In the genomic region with DNA sequence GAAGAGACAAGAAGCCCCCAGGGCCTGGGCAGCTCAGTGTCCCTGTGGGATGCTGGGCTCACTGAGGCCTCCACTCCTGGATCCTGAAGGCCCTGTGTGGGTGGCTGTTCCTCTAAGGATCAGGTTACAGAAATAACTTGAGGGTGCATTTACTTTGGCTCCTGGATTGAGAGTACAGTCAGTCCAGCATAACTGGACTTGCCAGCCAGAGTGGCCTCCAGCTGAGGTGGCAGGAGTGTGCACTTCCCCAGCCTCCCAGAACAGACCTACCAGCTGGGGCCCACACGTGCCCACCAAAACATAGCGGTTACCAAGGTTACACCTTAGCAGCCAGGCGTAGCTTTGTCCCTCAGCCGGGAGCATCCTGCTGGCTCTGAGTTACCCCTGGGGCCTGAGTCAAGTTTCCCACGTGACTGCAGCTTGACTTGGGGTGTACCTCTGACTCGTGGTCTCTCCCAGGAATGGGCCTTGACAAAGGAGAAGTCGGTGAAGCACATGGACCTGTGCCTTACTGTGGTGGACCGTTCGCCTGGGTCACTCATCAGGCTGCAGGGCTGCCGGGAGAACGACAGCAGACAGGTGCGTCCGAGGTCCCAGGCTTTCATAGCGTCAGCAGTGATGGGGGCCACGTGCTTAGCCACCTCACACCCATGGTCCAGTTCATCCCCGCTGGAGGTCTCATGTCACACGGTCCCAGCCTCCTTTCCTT, we compare ENCODE assay signal across 14 mouse cellular contexts.
A peak's percentile ranks its signal among the peaks of the same experiment; 100 is the strongest.
DNase-seq lines count a peak whose midpoint lies in the region; ATAC-seq lines count a peak whose summit lies in the region.
"Had no signal": no experiment of that assay in that cellular context is flagged by ENCODE, and none has a peak within 500 bp of the region (broad histone marks: within the 10 kb centered on the region; RNA-seq: fewer than 3 reads in every experiment).

No protein-coding gene starts in this region.

- no peak for ATAC-seq in heart, embryonic 11.5 days (replicated peaks; ENCODE audit: insufficient number of reproducible peaks, low FRiP score, low TSS enrichment)
- ATAC-seq in midbrain, embryonic 16.5 days, result no peak; the same call in 1 of the 2 replicates
- peak; percentile 79 for ATAC-seq in hindbrain, embryonic 16.5 days
- no peak for ATAC-seq in forebrain, embryonic 11.5 days (replicated peaks; ENCODE audit: low FRiP score)
- ATAC-seq: forebrain, postnatal 0 days had no signal

- no peak overlapping the region for H3K4me3 ChIP-seq in heart, embryonic 11.5 days (ENCODE audit: low read depth, low read length)
- no peak overlapping the region for H3K4me3 ChIP-seq in midbrain, embryonic 10.5 days
- no peak overlapping the region for H3K4me3 ChIP-seq in midbrain, embryonic 16.5 days (ENCODE audit: low read depth, low read length)
- no peak overlapping the region for H3K4me3 ChIP-seq in hindbrain, embryonic 16.5 days (ENCODE audit: low read length)
- H3K4me3 ChIP-seq in forebrain, embryonic 11.5 days (ENCODE audit: low read depth, low read length), result no peak overlapping the region
- H3K4me3 ChIP-seq: embryonic facial prominence, embryonic 15.5 days; heart, adult 2 months; limb, embryonic 15.5 days had no signal

- no peaks in the 10 kb centered on the region for H3K27me3 ChIP-seq in heart, embryonic 11.5 days (ENCODE audit: control insufficient read depth, insufficient read depth, low read length)
- no peaks in the 10 kb centered on the region for H3K27me3 ChIP-seq in midbrain, embryonic 10.5 days (ENCODE audit: low read depth, poor library complexity, severe bottlenecking)
- H3K27me3 ChIP-seq in midbrain, embryonic 16.5 days (ENCODE audit: control insufficient read depth, insufficient read depth, low read depth, low read length), result no peaks in the 10 kb centered on the region
- no peaks in the 10 kb centered on the region for H3K27me3 ChIP-seq in hindbrain, embryonic 16.5 days (replicated peaks; ENCODE audit: control insufficient read depth, insufficient read depth, low read length)
- no peaks in the 10 kb centered on the region for H3K27me3 ChIP-seq in forebrain, embryonic 11.5 days (ENCODE audit: control insufficient read depth, insufficient read depth, low read length)
- H3K27me3 ChIP-seq: embryonic facial prominence, embryonic 15.5 days; limb, embryonic 15.5 days had no signal

- no peak overlapping the region for H3K4me2 ChIP-seq in heart, embryonic 11.5 days
- H3K4me2 ChIP-seq in midbrain, embryonic 16.5 days (ENCODE audit: low read length), result no peak overlapping the region
- H3K4me2 ChIP-seq in hindbrain, embryonic 16.5 days (ENCODE audit: low read length), result no peak overlapping the region
- no peak overlapping the region for H3K4me2 ChIP-seq in forebrain, embryonic 11.5 days (ENCODE audit: low read depth, low read length, severe bottlenecking)
- H3K4me2 ChIP-seq: embryonic facial prominence, embryonic 15.5 days; limb, embryonic 15.5 days had no signal

- H3K36me3 ChIP-seq in heart, embryonic 11.5 days (ENCODE audit: control insufficient read depth, insufficient read depth, low read length), result peaks cover 19% of the 10 kb centered on the region
- H3K36me3 ChIP-seq in midbrain, embryonic 10.5 days, result peaks cover 97% of the 10 kb centered on the region
- H3K36me3 ChIP-seq in midbrain, embryonic 16.5 days (ENCODE audit: control insufficient read depth, insufficient read depth, low read length), result peaks cover 31% of the 10 kb centered on the region
- H3K36me3 ChIP-seq in hindbrain, embryonic 16.5 days (ENCODE audit: control insufficient read depth, insufficient read depth, low read length), result peaks cover 35% of the 10 kb centered on the region
- H3K36me3 ChIP-seq in forebrain, embryonic 11.5 days (ENCODE audit: control insufficient read depth, insufficient read depth, low read length), result peaks cover 7% of the 10 kb centered on the region; the same call in 1 of the 2 replicates

- no peak for DNase-seq in heart, adult 11 months
- no peak for DNase-seq in midbrain, embryonic 10.5 days (ENCODE audit: low spot score)
- peak; percentile 37 for DNase-seq in retina, postnatal 1 day
- DNase-seq in adrenal gland, adult 2 months, result no peak
- no peak for DNase-seq in forebrain, embryonic 11.5 days (ENCODE audit: low spot score)
- DNase-seq: cerebellum, adult 2 months; forebrain, postnatal 0 days; heart, adult 2 months; thymus, adult 18-20 months had no signal

- no peaks in the 10 kb centered on the region for H3K9me3 ChIP-seq in heart, embryonic 11.5 days (replicated peaks; ENCODE audit: control insufficient read depth, low read length)
- no peaks in the 10 kb centered on the region for H3K9me3 ChIP-seq in midbrain, embryonic 10.5 days (replicated peaks)
- no peaks in the 10 kb centered on the region for H3K9me3 ChIP-seq in midbrain, embryonic 16.5 days (replicated peaks; ENCODE audit: control insufficient read depth, low read length, poor library complexity, severe bottlenecking)
- no peaks in the 10 kb centered on the region for H3K9me3 ChIP-seq in hindbrain, embryonic 16.5 days (ENCODE audit: control insufficient read depth, low read length)
- H3K9me3 ChIP-seq in forebrain, embryonic 11.5 days (ENCODE audit: control insufficient read depth, low read length), result no peaks in the 10 kb centered on the region
- H3K9me3 ChIP-seq: embryonic facial prominence, embryonic 15.5 days; limb, embryonic 15.5 days had no signal

- no peak overlapping the region for H3K27ac ChIP-seq in heart, embryonic 11.5 days (ENCODE audit: low read depth, low read length)
- peak overlapping the region; percentile 17; the same call in 1 of the 2 replicates for H3K27ac ChIP-seq in midbrain, embryonic 10.5 days (replicated peaks)
- H3K27ac ChIP-seq in midbrain, embryonic 16.5 days (ENCODE audit: low read length), result no peak overlapping the region
- no peak overlapping the region; the same call in 1 of the 2 replicates for H3K27ac ChIP-seq in hindbrain, embryonic 16.5 days (ENCODE audit: low read depth, low read length)
- H3K27ac ChIP-seq in forebrain, embryonic 11.5 days (ENCODE audit: low read depth, low read length), result no peak overlapping the region
- H3K27ac ChIP-seq: embryonic facial prominence, embryonic 15.5 days; heart, adult 2 months; limb, embryonic 15.5 days had no signal

- 76% methylated on average over 17 of the region's 17 CpGs for WGBS in heart, embryonic 11.5 days (ENCODE audit: insufficient replicate concordance)
- 69% methylated on average over 17 of the region's 17 CpGs for WGBS in midbrain, embryonic 10.5 days
- 58% methylated on average over 17 of the region's 17 CpGs for WGBS in midbrain, embryonic 16.5 days
- WGBS in hindbrain, embryonic 16.5 days, result 54% methylated on average over 17 of the region's 17 CpGs
- WGBS in forebrain, embryonic 11.5 days, result 68% methylated on average over 17 of the region's 17 CpGs

- H3K9ac ChIP-seq in heart, embryonic 11.5 days (ENCODE audit: low read depth, low read length), result 0 out of 2 replicates have a peak overlapping the region, but pooled peaks have one; percentile 16
- H3K9ac ChIP-seq in midbrain, embryonic 16.5 days (ENCODE audit: low read depth, low read length), result no peak overlapping the region
- H3K9ac ChIP-seq in hindbrain, embryonic 16.5 days (ENCODE audit: low read depth, low read length), result no peak overlapping the region
- H3K9ac ChIP-seq in forebrain, embryonic 11.5 days (ENCODE audit: low read length), result no peak overlapping the region
- H3K9ac ChIP-seq: embryonic facial prominence, embryonic 15.5 days; forebrain, postnatal 0 days; limb, embryonic 15.5 days had no signal

- H3K4me1 ChIP-seq in heart, embryonic 11.5 days (ENCODE audit: control insufficient read depth, insufficient read depth, low read length), result no peaks in the 10 kb centered on the region
- H3K4me1 ChIP-seq in midbrain, embryonic 10.5 days, result peaks cover 12% of the 10 kb centered on the region
- no peaks in the 10 kb centered on the region; the same call in 1 of the 2 replicates for H3K4me1 ChIP-seq in midbrain, embryonic 16.5 days (ENCODE audit: control insufficient read depth, insufficient read depth, low read length)
- peaks cover 6% of the 10 kb centered on the region for H3K4me1 ChIP-seq in hindbrain, embryonic 16.5 days (ENCODE audit: control insufficient read depth, insufficient read depth, low read depth, low read length)
- H3K4me1 ChIP-seq in forebrain, embryonic 11.5 days (replicated peaks; ENCODE audit: control insufficient read depth, insufficient read depth, low read length), result no peaks in the 10 kb centered on the region
- H3K4me1 ChIP-seq: limb, embryonic 15.5 days had no signal
